Mouse (Mus musculus): Measurements from ENCODE around the gene Ptpn14. TPM values are rescaled to one million over a fixed set of nuclear protein-coding genes. Genes with fewer than 3 reads are reported as not detected.

Gene Ptpn14
- polyA plus RNA-seq, 1 experiment from 2014 or later = 16.1 TPM

GRCm38 (mm10) chr1:189926279-189926678 lies 198.2 kb downstream of the Ptpn14 start:
- ATAC-seq (ENCODE audit: low FRiP score, low TSS enrichment) = no peak
- Histone ChIP-seq H3K27ac (ENCODE audit: low read length) (no peak overlapping the region), H3K4me3 (ENCODE audit: low read length) (no peak overlapping the region), H3K9ac (replicated peaks; ENCODE audit: low read length) (no peak overlapping the region), H3K9me3 (ENCODE audit: low read length) (no peaks in the 10 kb centered on the region), H3K36me3 (ENCODE audit: insufficient read depth, low read length) (no peaks in the 10 kb centered on the region), H3K4me2 (replicated peaks; ENCODE audit: low read depth, low read length) (no peak overlapping the region), H3K27me3 (ENCODE audit: insufficient read depth, low read length) (no peaks in the 10 kb centered on the region), H3K4me1 (ENCODE audit: insufficient read depth, low read length) (peaks cover 12% of the 10 kb centered on the region)
- WGBS = 59% methylated on average over 8 of the region's 8 CpGs

Other genes starting within 250 kb of the Ptpn14 start
- 65.4 and 87.1 TPM in 2 replicates for gene Cenpf, start 40.2 kb upstream of the Ptpn14 start, polyA plus RNA-seq (2015; fragmentation: Nextera tagmentation; extraction: Ambion mirVana)
- gene Smyd2, start 194.1 kb downstream of the Ptpn14 start, polyA plus RNA-seq (2015; fragmentation: Nextera tagmentation; extraction: Ambion mirVana) = 87.6 and 89.7 TPM in 2 replicates

Data from kidney, embryonic 16.5 days (tissue).